In genomic region chr1:180162986-180163385, GRCm38 (mm10) we compare ENCODE assay signal across 24 mouse cellular contexts.
"Had no signal": no experiment of that assay in that cellular context is flagged by ENCODE, and none has a peak within 500 bp of the region (broad histone marks: within the 10 kb centered on the region; RNA-seq: fewer than 3 reads in every experiment).

No protein-coding gene starts in this region.

- H3K4me1 ChIP-seq: heart, embryonic 13.5 days; heart, embryonic 15.5 days; hindbrain, embryonic 13.5 days; hindbrain, embryonic 15.5 days; limb, embryonic 13.5 days had no signal

- H3K4me3 ChIP-seq: heart, embryonic 13.5 days; heart, embryonic 15.5 days; hindbrain, embryonic 13.5 days; hindbrain, embryonic 15.5 days; kidney, embryonic 15.5 days; limb, embryonic 13.5 days; limb, embryonic 15.5 days; liver, embryonic 12.5 days had no signal

- DNase-seq: gastrocnemius, postnatal 14 days; gastrocnemius, postnatal 36 days; heart, adult 18-20 months; heart, postnatal 14 days; heart, postnatal 36 days; kidney, adult 11 months; kidney, adult 2 months; kidney, adult 9 months; kidney, postnatal 14 days; kidney, postnatal 36 days; layer of hippocampus, adult 9-11 months; layer of hippocampus, postnatal 36 days; left cerebral cortex, postnatal 4 days had no signal

- H3K9me3 ChIP-seq: heart, embryonic 13.5 days; heart, embryonic 15.5 days; hindbrain, embryonic 13.5 days; hindbrain, embryonic 15.5 days; kidney, embryonic 15.5 days; limb, embryonic 13.5 days; limb, embryonic 15.5 days; liver, embryonic 12.5 days had no signal

- H3K27ac ChIP-seq: heart, embryonic 13.5 days; heart, embryonic 15.5 days; hindbrain, embryonic 13.5 days; hindbrain, embryonic 15.5 days; hindbrain, postnatal 0 days; kidney, embryonic 15.5 days; kidney, postnatal 0 days; limb, embryonic 13.5 days; limb, embryonic 15.5 days; liver, embryonic 12.5 days had no signal

- ATAC-seq: hindbrain, postnatal 0 days; intestine, embryonic 16.5 days; liver, embryonic 12.5 days had no signal

- H3K4me2 ChIP-seq: heart, embryonic 13.5 days; heart, embryonic 15.5 days; hindbrain, embryonic 13.5 days; hindbrain, embryonic 15.5 days; kidney, embryonic 15.5 days; limb, embryonic 13.5 days; limb, embryonic 15.5 days; liver, embryonic 12.5 days had no signal

- H3K9ac ChIP-seq: heart, embryonic 13.5 days; heart, embryonic 15.5 days; hindbrain, embryonic 13.5 days; hindbrain, embryonic 15.5 days; kidney, embryonic 15.5 days; limb, embryonic 13.5 days; limb, embryonic 15.5 days; liver, embryonic 12.5 days had no signal

- H3K27me3 ChIP-seq: heart, embryonic 13.5 days; heart, embryonic 15.5 days; hindbrain, embryonic 13.5 days; hindbrain, embryonic 15.5 days; kidney, embryonic 15.5 days; limb, embryonic 13.5 days; limb, embryonic 15.5 days; liver, embryonic 12.5 days had no signal
